Mouse (Mus musculus): ENCODE data around the gene Olfr920. TPM values are rescaled to one million over a fixed set of nuclear protein-coding genes. Genes with fewer than 3 reads are reported as not detected.

The Olfr920 gene
- total RNA-seq (2023), result under 1 TPM; 0.07 to 0.18 TPM

DNA sequence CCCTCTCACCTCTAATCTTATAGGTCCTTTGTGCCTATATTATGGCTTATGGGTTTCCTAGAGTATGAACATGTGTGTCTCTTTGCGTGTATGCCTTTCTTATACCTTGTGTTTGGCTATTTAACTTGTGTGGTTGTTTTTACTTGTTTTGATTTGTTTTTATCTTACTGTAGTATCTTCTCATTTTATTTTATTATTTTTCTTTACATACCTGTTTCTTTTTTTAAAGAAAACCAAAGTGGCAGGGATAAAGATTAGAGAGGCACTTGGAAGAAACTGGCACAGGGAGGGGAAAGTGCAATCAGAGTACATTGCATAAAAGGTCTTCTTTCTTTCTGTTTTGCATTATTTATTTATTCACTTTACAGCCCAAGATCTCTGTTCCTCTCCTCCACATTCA is at the start of gene Olfr920:
Gene Olfr920 (plus strand): TSS at position 301 of the 400 bp plus-strand sequence.

DNA sequence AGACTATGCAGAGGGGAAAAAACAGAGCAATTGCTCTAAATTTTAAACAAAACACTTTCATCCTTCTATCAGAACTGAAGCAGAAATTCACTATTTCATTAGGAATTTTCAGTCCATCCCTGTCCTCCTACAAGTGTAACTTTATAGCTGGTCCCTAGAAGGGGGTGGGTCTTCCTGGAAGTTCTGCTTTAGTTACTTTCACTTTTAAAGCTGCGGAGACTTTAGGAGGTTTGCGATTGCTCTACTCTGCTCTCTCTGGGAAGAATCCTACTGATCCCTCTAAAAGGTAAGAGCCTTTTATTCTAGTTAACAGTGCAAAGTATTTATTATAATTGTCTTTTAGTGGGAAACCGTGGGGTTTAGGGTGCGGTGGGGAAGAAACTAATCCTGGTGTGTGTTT is 34.0 kb upstream of the Olfr920 start, which contains the start of gene Vwa5a:
Gene Vwa5a (plus strand): TSS at position 167 of the 400 bp plus-strand sequence.

DNA sequence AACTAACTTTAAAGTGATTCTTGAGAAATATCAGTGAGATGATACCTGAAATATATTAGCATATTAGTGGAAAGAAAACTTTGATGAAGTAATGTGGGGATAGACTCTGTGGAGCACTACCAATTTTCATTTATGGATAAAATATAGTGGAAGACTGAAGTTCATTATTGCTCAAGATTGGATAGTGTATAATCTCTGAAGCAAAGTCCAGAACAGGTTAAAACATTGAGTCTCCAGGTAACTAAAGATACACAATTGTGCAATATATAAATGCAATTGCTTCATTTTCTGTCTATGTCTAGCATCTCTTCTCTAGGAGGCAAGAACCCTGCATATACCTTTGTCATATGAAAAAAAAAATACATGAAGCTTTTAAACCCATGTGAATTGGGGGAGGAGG is 20.7 kb downstream of the Olfr920 start, which contains the start of gene Olfr921:
Gene Olfr921 (plus strand): TSS at position 301 of the 400 bp plus-strand sequence.

Other genes starting within 250 kb of the Olfr920 start
- gene Olfr911-ps1, start 230.7 kb upstream of the Olfr920 start, total RNA-seq (2023), result not detected
- gene Olfr910, start 214.4 kb upstream of the Olfr920 start, total RNA-seq (2023), result not detected
- gene Olfr912, start 172.1 kb upstream of the Olfr920 start, total RNA-seq (2023), result not detected
- gene Olfr913, start 159.5 kb upstream of the Olfr920 start, total RNA-seq (2023), result not detected
- not detected for gene Olfr914, start 147.2 kb upstream of the Olfr920 start, total RNA-seq (2023)
- not detected for gene Olfr916, start 92.4 kb upstream of the Olfr920 start, total RNA-seq (2023)
- gene Olfr917, start 86.5 kb upstream of the Olfr920 start, total RNA-seq (2023), result not detected
- not detected for gene Olfr918, start 77.7 kb upstream of the Olfr920 start, total RNA-seq (2023)
- gene Olfr919, start 48.6 kb upstream of the Olfr920 start, total RNA-seq (2023), result not detected
- gene Vwa5a, start 34.0 kb upstream of the Olfr920 start, total RNA-seq (2023), result 10 to 100 TPM; 20.1 to 32.2 TPM
- gene Olfr921, start 20.8 kb downstream of the Olfr920 start, total RNA-seq (2023), result not detected
- gene Olfr922, start 62.3 kb downstream of the Olfr920 start, total RNA-seq (2023), result not detected
- gene Olfr923, start 74.2 kb downstream of the Olfr920 start, total RNA-seq (2023), result not detected
- gene Olfr924, start 92.2 kb downstream of the Olfr920 start, total RNA-seq (2023), result not detected
- gene Olfr26, start 102.8 kb downstream of the Olfr920 start, total RNA-seq (2023), result not detected
- gene Olfr926, start 124.8 kb downstream of the Olfr920 start, total RNA-seq (2023), result not detected
- gene Olfr930, start 177.5 kb downstream of the Olfr920 start, total RNA-seq (2023), result not detected
- gene Olfr933, start 220.0 kb downstream of the Olfr920 start, total RNA-seq (2023), result not detected
- not detected for gene Olfr934, start 236.0 kb downstream of the Olfr920 start, total RNA-seq (2023)
- gene Olfr935, start 247.4 kb downstream of the Olfr920 start, total RNA-seq (2023), result not detected